In the genomic region with DNA sequence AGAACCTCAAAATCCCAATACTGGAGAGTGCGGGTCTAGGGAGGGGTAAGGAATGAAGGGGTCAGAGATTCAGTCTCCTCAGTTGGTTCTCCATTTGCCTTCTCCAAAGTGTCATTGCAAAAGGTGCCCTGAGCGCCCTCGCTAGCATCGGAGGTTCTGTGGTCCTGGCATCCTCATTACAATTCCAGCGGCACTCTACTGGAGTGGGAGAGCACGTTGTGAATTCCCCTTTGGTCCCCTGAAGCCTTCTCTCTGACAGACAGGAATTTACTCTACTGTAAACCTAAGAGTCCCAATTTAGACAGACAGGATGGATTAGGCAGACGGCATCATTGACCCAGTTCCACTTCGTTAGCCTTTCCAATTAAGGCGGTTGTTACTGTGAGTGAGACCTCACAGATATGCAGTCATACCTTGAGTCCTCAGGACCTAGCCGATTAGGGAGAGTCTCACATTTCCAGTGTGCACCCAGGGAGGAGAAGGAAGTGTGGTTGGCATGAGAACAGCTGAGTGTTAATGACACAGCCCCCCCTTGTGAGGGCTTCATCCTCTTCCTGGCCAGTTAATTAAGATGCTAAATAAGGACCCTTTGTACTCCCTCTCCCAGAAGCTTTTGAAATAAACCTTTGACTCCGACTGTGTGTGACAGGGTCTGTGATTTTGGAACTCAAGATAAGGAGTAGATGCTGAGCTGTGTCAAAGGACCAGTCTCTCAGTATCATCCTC, we compare ENCODE assay signal across 10 mouse cellular contexts.
DNase-seq lines count a peak whose midpoint lies in the region; ATAC-seq and TF ChIP-seq lines count a peak whose summit lies in the region.
"Had no signal": no experiment of that assay in that cellular context is flagged by ENCODE, and none has a peak within 500 bp of the region (broad histone marks: within the 10 kb centered on the region; RNA-seq: fewer than 3 reads in every experiment).

No protein-coding gene starts in this region.

- peaks cover 28% of the 10 kb centered on the region for H3K4me1 ChIP-seq in kidney, postnatal 0 days (replicated peaks; ENCODE audit: insufficient read depth, low read length)
- peaks cover 35% of the 10 kb centered on the region for H3K4me1 ChIP-seq in hindbrain, embryonic 13.5 days (replicated peaks)
- peaks cover 32% of the 10 kb centered on the region for H3K4me1 ChIP-seq in neural tube, embryonic 13.5 days (replicated peaks)

- DNase-seq in kidney, postnatal 0 days (ENCODE audit: low spot score) = peak; percentile 80
- DNase-seq in kidney, postnatal 14 days = no peak
- DNase-seq in brain, embryonic 14.5 days (ENCODE audit: low read depth) = peak; percentile 93
- DNase-seq in heart, adult 18-20 months = no peak
- no peak for DNase-seq in heart, postnatal 14 days
- no peak for DNase-seq in urinary bladder, postnatal 10 days (ENCODE audit: low spot score)

- TF ChIP-seq CTCF in kidney, postnatal 0 days (IDR thresholded peaks at IDR 0.05; ENCODE audit: low read depth) = 0 out of 2 replicates have a peak, but pooled peaks have one; percentile 7
- no peak for TF ChIP-seq CTCF in brain, embryonic 14.5 days (IDR thresholded peaks at IDR 0.05; ENCODE audit: borderline replicate concordance, extremely low read depth, insufficient read depth, insufficient read length)

- TF ChIP-seq POLR2A in brain, embryonic 14.5 days (IDR thresholded peaks at IDR 0.05; ENCODE audit: borderline replicate concordance, extremely low read depth, insufficient read depth, insufficient read length, poor library complexity, severe bottlenecking) = no peak

- no peak overlapping the region for H3K4me2 ChIP-seq in kidney, postnatal 0 days (ENCODE audit: low read length)
- H3K4me2 ChIP-seq in hindbrain, embryonic 13.5 days = peak overlapping the region; percentile 1; the same call in 1 of the 2 replicates
- H3K4me2 ChIP-seq in neural tube, embryonic 13.5 days = peak overlapping the region; percentile 20

- no peaks in the 10 kb centered on the region for H3K36me3 ChIP-seq in kidney, postnatal 0 days (ENCODE audit: insufficient read depth, low read length)
- H3K36me3 ChIP-seq in hindbrain, embryonic 13.5 days = no peaks in the 10 kb centered on the region
- H3K36me3 ChIP-seq in neural tube, embryonic 13.5 days = no peaks in the 10 kb centered on the region

- H3K4me3 ChIP-seq in kidney, postnatal 0 days (replicated peaks; ENCODE audit: low read depth, low read length) = no peak overlapping the region
- no peak overlapping the region for H3K4me3 ChIP-seq in hindbrain, embryonic 13.5 days
- H3K4me3 ChIP-seq in neural tube, embryonic 13.5 days = no peak overlapping the region

- 33% methylated on average over 11 of the region's 11 CpGs for WGBS in kidney, postnatal 0 days
- 31% methylated on average over 11 of the region's 11 CpGs for WGBS in hindbrain, embryonic 13.5 days
- 37% methylated on average over 11 of the region's 11 CpGs for WGBS in neural tube, embryonic 13.5 days

- no peaks in the 10 kb centered on the region for H3K9me3 ChIP-seq in kidney, postnatal 0 days (replicated peaks; ENCODE audit: low read length)
- H3K9me3 ChIP-seq in hindbrain, embryonic 13.5 days = no peaks in the 10 kb centered on the region
- no peaks in the 10 kb centered on the region for H3K9me3 ChIP-seq in neural tube, embryonic 13.5 days

- H3K27me3 ChIP-seq in kidney, postnatal 0 days (ENCODE audit: insufficient read depth, low read length) = no peaks in the 10 kb centered on the region
- H3K27me3 ChIP-seq in hindbrain, embryonic 13.5 days = peaks cover 8% of the 10 kb centered on the region; the same call in 1 of the 2 replicates
- no peaks in the 10 kb centered on the region for H3K27me3 ChIP-seq in neural tube, embryonic 13.5 days
- H3K27me3 ChIP-seq: CH12.LX had no signal

- ATAC-seq in kidney, postnatal 0 days (replicated peaks; ENCODE audit: low FRiP score, low read depth) = peak; percentile 68
- ATAC-seq in hindbrain, embryonic 13.5 days (ENCODE audit: low FRiP score) = peak; percentile 75
- ATAC-seq in neural tube, embryonic 13.5 days (ENCODE audit: low read depth) = peak; percentile 69
- ATAC-seq: intestine, embryonic 16.5 days had no signal

- H3K27ac ChIP-seq in kidney, postnatal 0 days = no peak overlapping the region
- peak overlapping the region; percentile 71 for H3K27ac ChIP-seq in hindbrain, embryonic 13.5 days
- peak overlapping the region; percentile 3; the same call in 1 of the 2 replicates for H3K27ac ChIP-seq in neural tube, embryonic 13.5 days (replicated peaks)

- no peak overlapping the region for H3K9ac ChIP-seq in kidney, postnatal 0 days (ENCODE audit: low read depth, low read length)
- H3K9ac ChIP-seq in hindbrain, embryonic 13.5 days = no peak overlapping the region
- H3K9ac ChIP-seq in neural tube, embryonic 13.5 days = no peak overlapping the region

- intact Hi-C loops in heart, postnatal 14 days (cut with DNase I) = loop anchor here (5.0 kb wide), 1 partner anchor 90 kb away; the partner anchor contains the start of gene Xylt1

Comparison
In these comparisons a context has a peak if more than half of its experiments do, and no peak if none do; other contexts are left out.
1. DNase-seq: peak in kidney, postnatal 0 days (single experiment) and brain, embryonic 14.5 days (single experiment); none in kidney, postnatal 14 days (single experiment), heart, adult 18-20 months (0 of 2), heart, postnatal 14 days (0 of 2) and urinary bladder, postnatal 10 days (single experiment).
2. Peak in every context shown above with its lines, with median percentiles within 50 percentile points of each other: ATAC-seq.